Mouse (Mus musculus): ENCODE measurements around the gene Morc1. TPM values are rescaled to one million over a fixed set of nuclear protein-coding genes. Genes with fewer than 3 reads are reported as not detected.

The Morc1 gene
- total and polyA plus RNA-seq, 2 experiments from 2014 or later = 0.06 TPM; not detected in 1

DNA sequence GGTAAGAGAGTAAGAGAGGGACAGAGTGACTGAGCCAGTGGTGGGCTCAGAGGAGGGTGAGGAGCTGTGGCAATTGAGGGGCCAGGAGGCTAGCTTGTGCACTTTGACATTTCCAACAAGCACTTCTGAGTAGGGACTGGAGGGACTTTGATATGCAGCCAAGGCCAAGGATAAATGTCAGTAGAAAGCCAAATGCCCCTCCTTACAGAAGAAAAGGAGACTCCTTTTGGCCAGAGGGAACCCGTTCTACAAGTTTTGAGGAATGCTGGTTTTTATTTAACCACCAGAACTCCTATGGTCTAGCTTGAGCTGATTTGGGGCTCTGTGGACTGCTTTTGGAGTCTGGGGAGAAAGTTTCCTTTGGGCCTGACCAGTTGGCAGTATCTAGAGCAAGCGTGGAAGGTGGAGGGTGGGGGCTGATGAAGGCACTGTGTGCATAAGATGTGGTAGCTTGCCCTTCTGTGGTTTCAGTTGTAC is 172.7 kb downstream of the Morc1 start:
- no peak for DNase-seq
- Histone ChIP-seq H3K4me1 (ENCODE audit: insufficient read depth) (no peaks in the 10 kb centered on the region), H3K27ac (ENCODE audit: low read depth, low read length) (no peak overlapping the region), H3K4me2 (ENCODE audit: low read depth) (no peak overlapping the region), H3K36me3 (ENCODE audit: insufficient read depth) (no peaks in the 10 kb centered on the region), H3K9me3 (ENCODE audit: low read length) (no peaks in the 10 kb centered on the region), H3K27me3 (ENCODE audit: insufficient read depth, low read length) (no peaks in the 10 kb centered on the region), H3K4me3 (ENCODE audit: low read depth, low read length) (no peak overlapping the region), H3K9ac (no peak overlapping the region)
- ATAC-seq = no peak
- 86% methylated on average over 2 of the region's 2 CpGs for WGBS
- no peak for TF ChIP-seq CTCF (IDR thresholded peaks at IDR 0.05; ENCODE audit: low read depth)

DNA sequence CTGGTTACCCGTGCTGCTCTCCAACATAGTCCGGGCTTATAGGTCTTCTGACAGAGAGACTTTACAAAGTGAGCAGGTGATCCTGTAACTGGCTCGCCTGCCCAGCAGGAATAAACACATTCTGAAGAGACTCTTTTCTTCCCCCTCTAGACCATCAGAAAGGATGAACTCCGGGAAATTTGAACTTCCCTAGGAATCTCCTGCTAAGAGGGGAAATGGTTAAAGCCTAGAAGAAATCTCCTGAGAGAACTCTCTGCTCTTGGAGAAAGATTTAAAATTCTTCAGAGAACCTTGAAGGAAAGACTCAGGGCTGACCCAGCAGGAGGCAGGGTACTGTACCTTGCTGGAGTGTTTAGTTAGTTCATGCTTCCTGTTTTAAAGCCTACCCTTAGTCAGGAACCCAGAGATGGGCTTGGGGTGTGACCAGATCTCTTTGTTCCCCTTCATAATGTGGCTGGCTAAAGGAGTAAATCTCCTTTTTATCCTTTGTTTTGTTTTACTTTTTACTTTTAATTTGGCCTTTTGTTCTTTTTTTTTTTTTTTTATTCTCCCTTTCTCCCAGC is 175.5 kb downstream of the Morc1 start:
- Histone ChIP-seq H3K36me3 (ENCODE audit: insufficient read depth) (no peaks in the 10 kb centered on the region), H3K4me3 (ENCODE audit: low read depth, low read length) (no peak overlapping the region), H3K27me3 (ENCODE audit: insufficient read depth, low read length) (no peaks in the 10 kb centered on the region), H3K9me3 (ENCODE audit: low read length) (no peaks in the 10 kb centered on the region), H3K4me1 (ENCODE audit: insufficient read depth) (no peaks in the 10 kb centered on the region), H3K4me2 (ENCODE audit: low read depth) (no peak overlapping the region), H3K27ac (ENCODE audit: low read depth, low read length) (no peak overlapping the region), H3K9ac (no peak overlapping the region)
- TF ChIP-seq CTCF (IDR thresholded peaks at IDR 0.05; ENCODE audit: low read depth) = no peak
- no peak for ATAC-seq
- DNase-seq = no peak
- WGBS = 58% methylated on average over 4 of the region's 4 CpGs

DNA sequence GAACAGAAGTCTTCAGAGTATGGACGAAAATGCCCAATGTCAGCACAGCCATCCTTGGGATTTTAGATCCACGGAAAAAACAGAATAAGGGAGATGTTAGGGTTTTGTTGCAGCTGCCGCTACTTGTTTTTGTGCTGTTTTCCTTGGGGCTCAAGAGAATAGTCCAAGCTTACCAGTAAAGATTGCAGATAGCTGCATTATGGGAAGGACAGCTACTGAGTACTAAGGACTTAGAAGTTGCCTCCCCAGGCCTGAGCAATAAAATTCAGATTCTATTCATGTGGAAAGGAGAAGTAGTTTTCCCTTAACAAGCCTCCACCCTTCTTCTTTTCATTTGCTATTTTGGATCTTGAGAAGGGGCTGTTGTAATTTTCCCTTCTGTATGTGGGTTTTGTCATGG is 177.2 kb downstream of the Morc1 start:
- H3K36me3 ChIP-seq (ENCODE audit: insufficient read depth) = no peaks in the 10 kb centered on the region
- no peak for TF ChIP-seq CTCF (IDR thresholded peaks at IDR 0.05; ENCODE audit: low read depth)
- no peak for ATAC-seq

DNA sequence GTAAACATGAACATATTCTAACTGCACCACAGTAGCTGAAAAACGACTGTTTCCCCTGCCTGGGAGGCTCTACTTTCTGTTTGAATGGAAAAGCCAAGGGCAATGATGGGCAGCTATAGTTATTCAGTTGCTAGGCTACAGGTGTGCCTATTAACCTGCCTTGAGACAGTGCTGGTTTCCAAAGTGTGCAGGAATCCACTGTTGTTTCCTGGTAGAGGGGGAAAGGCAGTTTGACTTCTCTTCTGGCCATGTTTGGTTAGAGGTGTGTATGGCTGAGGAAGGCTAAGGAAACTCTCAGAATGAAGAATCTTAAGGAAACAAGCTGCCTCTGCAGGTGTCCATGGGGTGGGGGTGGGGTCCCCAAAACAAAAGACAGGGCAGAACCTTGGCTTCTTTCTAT is 179.8 kb downstream of the Morc1 start:
- TF ChIP-seq CTCF (IDR thresholded peaks at IDR 0.05; ENCODE audit: low read depth) = no peak
- Histone ChIP-seq H3K4me3 (ENCODE audit: low read depth, low read length) (no peak overlapping the region), H3K4me2 (ENCODE audit: low read depth) (no peak overlapping the region), H3K27ac (ENCODE audit: low read depth, low read length) (no peak overlapping the region), H3K9ac (no peak overlapping the region), H3K9me3 (ENCODE audit: low read length) (no peaks in the 10 kb centered on the region), H3K27me3 (ENCODE audit: insufficient read depth, low read length) (no peaks in the 10 kb centered on the region), H3K36me3 (ENCODE audit: insufficient read depth) (no peaks in the 10 kb centered on the region), H3K4me1 (ENCODE audit: insufficient read depth) (no peaks in the 10 kb centered on the region)
- 39% methylated on average over 1 of the region's 1 CpGs for WGBS
- DNase-seq = no peak
- no peak for ATAC-seq

More for the DNA sequence above, 177.2 kb downstream of the Morc1 start:
- no peaks in the 10 kb centered on the region for H3K4me1 ChIP-seq (ENCODE audit: insufficient read depth)
- no peaks in the 10 kb centered on the region for H3K9me3 ChIP-seq (ENCODE audit: low read length)
- no peak overlapping the region for H3K4me3 ChIP-seq (ENCODE audit: low read depth, low read length)
- H3K27me3 ChIP-seq (ENCODE audit: insufficient read depth, low read length) = no peaks in the 10 kb centered on the region
- no peak overlapping the region for H3K9ac ChIP-seq
- DNase-seq = no peak
- no peak overlapping the region for H3K27ac ChIP-seq (ENCODE audit: low read depth, low read length)
- 78% methylated on average over 3 of the region's 3 CpGs for WGBS
- no peak overlapping the region for H3K4me2 ChIP-seq (ENCODE audit: low read depth)

DNA sequence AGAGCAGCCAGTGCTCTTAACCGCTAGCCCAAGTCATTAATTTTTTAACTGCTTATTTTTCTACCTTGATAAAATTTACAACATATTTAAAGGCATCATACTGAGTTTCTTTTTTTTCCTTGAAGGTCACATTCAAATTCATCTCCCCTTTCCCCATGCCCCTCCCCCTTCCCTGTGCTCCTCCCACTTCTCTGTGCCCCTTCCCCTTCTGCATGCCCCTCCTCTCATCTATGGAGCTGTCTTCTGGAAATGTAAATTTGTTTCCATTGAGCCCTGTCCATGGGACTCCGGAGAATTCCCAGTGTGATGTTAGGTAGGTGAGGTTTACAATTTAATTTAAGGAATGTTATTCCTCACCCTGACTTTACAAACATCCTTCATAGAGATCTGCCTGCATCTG is 180.4 kb downstream of the Morc1 start:
- H3K4me2 ChIP-seq (ENCODE audit: low read depth) = no peak overlapping the region

DNA sequence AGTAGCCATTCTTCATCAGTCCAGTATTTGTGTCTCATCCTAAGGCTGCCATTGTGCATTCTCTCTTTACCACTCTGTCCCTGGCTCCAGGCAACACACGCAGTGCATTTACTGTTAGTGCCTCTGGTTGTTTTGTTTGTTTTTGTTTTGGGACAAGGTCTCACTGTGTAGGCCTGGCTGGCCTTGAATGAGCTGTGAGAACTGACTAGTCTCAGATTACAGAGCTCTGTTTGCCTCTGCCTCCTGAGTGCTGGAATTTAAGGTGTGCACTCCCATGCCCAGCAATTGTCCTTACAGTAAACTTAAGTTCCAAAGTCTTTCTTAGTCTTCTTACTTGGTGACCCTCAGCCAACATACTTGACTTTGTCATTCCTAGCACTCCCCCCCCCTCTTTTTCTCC is 182.7 kb downstream of the Morc1 start:
- WGBS = 49% methylated on average over 1 of the region's 1 CpGs
- H3K4me3 ChIP-seq (ENCODE audit: low read depth, low read length) = no peak overlapping the region
- H3K36me3 ChIP-seq (ENCODE audit: insufficient read depth) = no peaks in the 10 kb centered on the region
- H3K9me3 ChIP-seq (ENCODE audit: low read length) = no peaks in the 10 kb centered on the region
- H3K27me3 ChIP-seq (ENCODE audit: insufficient read depth, low read length) = no peaks in the 10 kb centered on the region
- TF ChIP-seq CTCF (IDR thresholded peaks at IDR 0.05; ENCODE audit: low read depth) = no peak
- no peaks in the 10 kb centered on the region for H3K4me1 ChIP-seq (ENCODE audit: insufficient read depth)
- DNase-seq = no peak
- no peak overlapping the region for H3K27ac ChIP-seq (ENCODE audit: low read depth, low read length)
- no peak overlapping the region for H3K4me2 ChIP-seq (ENCODE audit: low read depth)
- no peak overlapping the region for H3K9ac ChIP-seq
- no peak for ATAC-seq

More for the DNA sequence above, 180.4 kb downstream of the Morc1 start:
- H3K4me1 ChIP-seq (ENCODE audit: insufficient read depth) = no peaks in the 10 kb centered on the region
- H3K4me3 ChIP-seq (ENCODE audit: low read depth, low read length) = no peak overlapping the region
- no peak overlapping the region for H3K27ac ChIP-seq (ENCODE audit: low read depth, low read length)
- H3K36me3 ChIP-seq (ENCODE audit: insufficient read depth) = no peaks in the 10 kb centered on the region
- H3K9me3 ChIP-seq (ENCODE audit: low read length) = no peaks in the 10 kb centered on the region
- TF ChIP-seq CTCF (IDR thresholded peaks at IDR 0.05; ENCODE audit: low read depth) = no peak
- DNase-seq = no peak
- ATAC-seq = no peak
- no peak overlapping the region for H3K9ac ChIP-seq
- H3K27me3 ChIP-seq (ENCODE audit: insufficient read depth, low read length) = no peaks in the 10 kb centered on the region
- WGBS = 93% methylated on average over 2 of the region's 2 CpGs

DNA sequence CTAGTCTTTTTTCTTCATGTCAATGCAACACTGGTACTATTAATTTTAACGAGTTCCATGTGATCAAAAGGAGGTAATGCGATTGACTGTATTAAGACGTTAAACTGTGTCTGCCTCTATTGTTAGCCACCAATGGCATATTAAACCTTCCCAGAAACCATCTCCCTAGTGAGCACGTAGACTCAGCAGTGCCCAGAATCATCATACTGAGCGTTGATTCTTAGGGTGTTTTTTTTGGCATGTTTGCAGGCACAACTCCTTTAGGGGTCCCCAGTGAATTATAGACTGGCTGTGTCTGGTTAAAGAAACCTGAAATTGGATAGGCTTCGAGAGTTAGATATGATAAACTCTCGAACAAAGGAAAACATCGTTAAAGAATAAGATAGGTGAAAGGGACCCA is 189.5 kb downstream of the Morc1 start:
- no peak for ATAC-seq
- WGBS = 24% methylated on average over 8 of the region's 8 CpGs

More for the DNA sequence above, 189.5 kb downstream of the Morc1 start:
- Histone ChIP-seq H3K27ac (ENCODE audit: low read depth, low read length) (no peak overlapping the region), H3K9ac (no peak overlapping the region), H3K27me3 (ENCODE audit: insufficient read depth, low read length) (no peaks in the 10 kb centered on the region), H3K4me2 (ENCODE audit: low read depth) (no peak overlapping the region), H3K9me3 (ENCODE audit: low read length) (no peaks in the 10 kb centered on the region), H3K4me1 (ENCODE audit: insufficient read depth) (no peaks in the 10 kb centered on the region), H3K4me3 (ENCODE audit: low read depth, low read length) (no peak overlapping the region), H3K36me3 (ENCODE audit: insufficient read depth) (no peaks in the 10 kb centered on the region)
- DNase-seq = no peak
- TF ChIP-seq CTCF (IDR thresholded peaks at IDR 0.05; ENCODE audit: low read depth) = no peak

Data from forebrain, postnatal 0 days (tissue).